Mouse (Mus musculus) mouse trophoblast stem cell (cell line): ENCODE measurements around the gene Lztr1.

Experiments used
- in situ Hi-C, 2 experiments: fragments of 300-500 bp; cut with MseI, MboI; formaldehyde crosslinking; loops; 2 replicates in 1 of 2; 3 replicates in 1 of 2; pipeline ENCODE4 v1.15.1; 2025

Gene Lztr1

DNA sequence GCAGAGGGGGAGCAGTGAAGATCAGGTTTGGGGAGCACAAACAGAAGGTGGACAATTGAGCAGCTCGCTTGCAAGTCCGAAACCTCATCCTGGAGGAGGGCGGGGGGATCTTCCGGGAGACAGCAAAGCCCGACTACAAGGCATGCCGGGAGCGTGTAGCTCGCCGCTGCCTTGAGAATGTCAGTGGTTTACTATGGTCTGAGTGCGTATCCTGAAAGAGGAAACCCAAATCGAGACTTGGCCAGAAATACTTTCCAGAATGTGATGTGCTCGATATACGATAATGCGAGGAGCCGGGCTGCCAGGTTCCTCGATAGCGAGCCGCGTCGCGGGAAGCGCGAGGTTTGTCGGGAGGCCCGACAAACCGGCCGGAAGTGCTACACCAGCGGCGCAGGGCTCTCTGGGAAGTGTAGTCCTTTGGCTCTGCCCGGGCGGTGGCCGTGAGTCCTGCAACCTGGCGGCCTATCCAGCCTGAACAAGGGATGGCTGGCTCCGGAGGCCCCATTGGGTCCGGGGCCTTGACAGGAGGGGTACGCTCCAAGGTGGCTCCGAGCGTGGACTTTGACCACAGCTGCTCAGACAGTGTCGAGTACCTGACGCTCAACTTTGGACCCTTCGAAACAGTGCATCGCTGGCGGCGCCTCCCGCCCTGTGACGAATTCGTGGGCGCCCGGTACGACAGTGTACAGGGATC lies at the start of gene Lztr1:
Lztr1 (plus strand) TSS at position 143 of the 694 bp plus-strand sequence.
- in situ Hi-C loops, result no loop called here

DNA sequence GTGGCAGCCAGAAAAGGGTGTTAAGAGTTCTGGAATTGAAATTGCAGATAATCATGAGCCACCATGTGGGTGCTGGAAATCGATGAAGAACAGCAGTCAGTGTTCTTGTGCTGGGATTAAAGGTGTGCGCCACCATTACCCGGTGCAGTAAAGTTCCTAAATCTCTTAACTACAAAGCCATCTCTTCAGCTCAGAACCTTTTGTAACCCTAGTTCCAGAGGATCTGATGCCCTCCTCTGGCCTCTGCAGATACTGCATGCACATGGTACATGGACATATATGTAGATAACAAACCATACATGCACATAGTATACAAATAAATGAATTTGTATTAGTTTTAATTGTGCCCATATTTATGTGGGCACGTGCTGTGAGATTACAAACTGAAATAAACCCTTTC lies 48.2 kb upstream of the Lztr1 start:
- in situ Hi-C loops, result no loop called here

DNA sequence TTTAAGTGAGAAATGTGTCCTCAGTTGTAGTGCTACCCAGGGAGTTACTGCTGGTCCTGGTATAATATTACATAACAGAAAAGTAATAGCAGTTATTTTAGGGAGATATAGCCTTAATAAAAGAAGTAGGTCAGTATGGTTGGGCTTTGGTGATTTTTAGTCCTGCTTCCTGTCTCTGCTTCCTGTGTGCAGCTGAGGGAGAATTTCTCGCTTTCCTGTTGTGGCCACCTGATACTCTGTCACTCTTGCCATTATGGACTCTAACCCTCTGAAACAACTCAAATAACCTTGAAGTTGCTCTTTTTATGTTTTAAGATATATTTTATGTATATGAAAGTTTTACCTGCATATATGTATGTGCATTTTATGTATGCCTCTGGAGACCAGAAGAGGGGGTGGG lies 46.9 kb upstream of the Lztr1 start:
- in situ Hi-C loops, result no loop called here

DNA sequence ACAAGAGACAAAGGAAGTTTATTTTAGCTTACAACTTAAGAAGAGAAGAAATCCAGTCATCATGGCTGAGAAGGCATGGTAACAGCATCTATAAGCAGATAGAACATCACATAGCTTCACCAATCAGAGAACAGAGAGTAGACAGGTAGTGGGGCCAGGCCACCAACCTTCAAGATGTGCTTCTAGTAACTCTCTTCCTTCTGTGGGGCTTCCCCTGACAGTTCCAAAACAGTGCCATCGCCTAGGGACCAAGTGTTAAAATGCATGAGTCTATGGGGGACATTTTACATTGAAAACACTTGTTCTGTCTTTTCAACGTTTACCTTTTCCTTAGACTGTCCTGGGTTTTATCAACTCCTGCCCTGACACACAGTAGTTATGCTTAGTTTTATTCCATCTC lies 45.3 kb upstream of the Lztr1 start:
- in situ Hi-C loops, result no loop called here

DNA sequence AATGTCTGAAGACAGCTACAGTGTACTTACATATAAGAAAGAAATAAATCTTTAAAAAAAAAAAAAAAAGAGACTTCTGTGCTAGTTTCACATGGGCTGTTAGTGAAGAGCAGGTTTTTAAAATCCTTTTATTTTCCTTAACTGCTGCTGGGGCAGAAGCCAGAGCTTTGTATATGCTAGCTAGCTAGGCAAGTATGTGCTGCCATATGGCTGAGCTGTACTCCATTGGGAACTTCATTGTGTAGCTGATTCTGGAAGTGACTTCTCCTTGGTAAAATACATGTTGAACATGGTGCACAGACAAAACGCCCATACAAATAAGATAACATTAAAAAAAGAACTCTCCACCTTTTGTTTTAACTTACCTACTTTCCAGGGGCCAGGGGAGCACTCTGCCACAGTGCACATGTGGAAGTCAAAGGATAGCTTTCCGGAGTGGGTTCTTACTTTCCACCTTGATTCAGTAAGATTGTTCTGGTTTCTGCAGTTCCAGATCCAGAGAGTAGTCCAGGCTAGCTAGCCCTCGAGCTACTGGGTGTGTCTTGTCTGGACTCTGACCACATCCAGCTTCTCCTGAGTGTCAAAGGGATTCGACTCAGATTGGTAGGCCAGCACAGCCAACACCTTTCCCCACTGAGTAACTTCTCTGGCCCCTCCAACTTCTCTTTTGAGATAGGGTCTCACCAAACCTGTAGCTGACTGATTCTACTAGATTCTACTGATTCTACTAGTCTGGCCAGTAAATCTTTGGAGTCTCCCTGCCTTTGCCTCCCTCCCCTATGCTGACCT lies 41.4 kb upstream of the Lztr1 start:
- in situ Hi-C loops, result no loop called here

DNA sequence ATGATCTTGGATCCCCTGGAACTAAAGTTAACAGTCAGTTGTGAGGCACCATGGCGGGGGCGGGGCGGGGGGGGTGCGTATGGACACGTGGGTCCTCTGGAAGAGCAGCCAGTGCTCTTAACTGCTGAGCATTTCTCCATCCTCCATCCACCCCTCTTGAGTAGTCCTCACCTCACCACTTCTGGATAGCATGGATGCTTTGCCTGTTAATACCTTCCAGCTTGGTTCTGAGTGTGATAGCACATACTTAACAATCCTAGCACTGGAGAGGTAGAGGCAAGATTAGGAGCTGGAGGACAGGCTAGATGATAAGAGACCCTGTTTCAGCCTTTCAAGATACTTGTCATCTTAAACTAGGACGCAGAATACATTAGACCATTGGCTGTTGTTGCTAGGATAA lies 36.0 kb upstream of the Lztr1 start:
- in situ Hi-C loops, result no loop called here

DNA sequence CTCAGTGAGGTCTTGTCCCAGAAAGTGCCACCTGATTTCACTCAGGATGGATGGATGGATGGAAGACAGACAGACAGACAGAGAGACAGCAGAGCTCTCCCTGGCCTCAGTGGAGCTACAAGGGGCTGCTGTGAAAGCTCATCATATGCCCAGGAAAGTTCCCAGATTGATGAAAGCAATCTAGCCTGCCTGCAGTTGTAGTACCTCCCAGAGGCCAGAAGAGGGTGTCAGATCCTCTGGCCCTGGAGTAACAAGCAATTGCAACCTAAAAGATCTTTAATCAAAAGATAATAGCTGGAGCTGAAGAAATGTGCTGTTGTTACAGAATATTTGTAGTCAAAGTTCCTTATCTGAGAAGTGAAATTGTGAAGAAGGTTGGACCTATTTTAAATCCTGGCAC lies 34.4 kb upstream of the Lztr1 start:
- in situ Hi-C loops, result no loop called here

DNA sequence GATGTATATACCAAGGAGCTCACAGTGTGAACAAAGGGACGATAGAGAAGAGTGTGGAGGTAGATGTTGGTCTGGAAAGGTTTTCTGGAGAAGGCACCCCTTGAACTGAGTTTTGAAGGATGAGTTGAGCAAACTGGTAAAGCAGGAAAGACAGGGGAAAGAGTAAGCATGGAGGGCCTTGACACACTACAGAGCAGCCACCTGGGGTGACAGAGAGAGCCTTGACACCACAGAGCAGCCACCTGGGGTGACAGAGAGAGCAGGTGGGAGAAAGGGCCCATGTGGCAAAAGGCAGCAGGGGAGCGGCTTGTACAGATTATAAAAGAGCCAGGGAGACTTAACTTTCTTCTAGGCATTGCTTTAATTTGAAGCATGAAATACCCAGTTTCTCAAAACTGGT lies 33.7 kb upstream of the Lztr1 start:
- in situ Hi-C loops, result no loop called here

DNA sequence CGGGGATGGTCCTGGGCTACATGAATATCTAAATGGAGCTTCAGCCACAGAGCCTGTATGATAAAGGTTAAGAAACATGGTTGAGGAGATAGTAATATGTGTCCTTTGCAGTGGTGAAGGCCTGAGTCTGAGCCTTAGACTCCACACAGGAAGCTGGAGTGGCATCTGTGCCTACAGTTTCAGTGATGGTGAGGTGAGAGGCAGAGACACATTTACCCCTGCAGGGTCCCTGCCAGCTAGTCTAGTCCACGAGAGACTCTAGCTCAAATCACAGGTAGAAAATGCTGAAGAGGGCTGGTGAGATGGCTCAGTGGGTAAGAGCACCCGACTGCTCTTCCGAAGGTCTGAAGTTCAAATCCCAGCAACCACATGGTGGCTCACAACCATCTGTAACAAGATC lies 33.2 kb upstream of the Lztr1 start:
- in situ Hi-C loops, result no loop called here

DNA sequence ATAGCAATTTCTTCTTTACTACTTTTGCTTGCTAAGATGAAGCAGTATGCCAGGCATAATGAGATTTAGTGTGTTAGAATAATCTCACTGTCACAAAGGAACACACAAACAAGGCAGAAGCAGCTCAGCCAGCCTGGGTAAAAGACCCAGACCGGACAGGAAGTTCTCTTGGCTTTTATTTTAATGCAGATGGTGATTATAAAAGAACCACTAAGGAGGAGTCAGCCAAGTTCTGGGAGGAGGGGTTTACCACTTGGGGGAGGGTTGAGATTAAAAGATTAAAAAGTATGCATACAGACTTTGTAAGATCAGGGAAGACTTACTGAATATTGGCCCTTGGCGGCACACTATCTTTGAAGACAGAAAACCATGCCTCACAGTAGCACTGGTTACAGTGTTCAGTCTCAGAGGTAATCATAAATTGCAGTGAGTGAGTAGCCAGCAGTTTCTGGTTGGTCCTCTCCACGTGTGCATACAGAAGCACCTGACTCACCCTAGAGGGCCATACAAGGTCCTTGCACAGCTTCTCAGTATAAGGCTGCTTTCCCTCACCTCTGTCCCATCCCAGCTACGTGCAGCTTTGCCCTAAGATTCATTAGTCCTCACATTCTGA lies 30.1 kb upstream of the Lztr1 start:
- in situ Hi-C loops, result no loop called here

DNA sequence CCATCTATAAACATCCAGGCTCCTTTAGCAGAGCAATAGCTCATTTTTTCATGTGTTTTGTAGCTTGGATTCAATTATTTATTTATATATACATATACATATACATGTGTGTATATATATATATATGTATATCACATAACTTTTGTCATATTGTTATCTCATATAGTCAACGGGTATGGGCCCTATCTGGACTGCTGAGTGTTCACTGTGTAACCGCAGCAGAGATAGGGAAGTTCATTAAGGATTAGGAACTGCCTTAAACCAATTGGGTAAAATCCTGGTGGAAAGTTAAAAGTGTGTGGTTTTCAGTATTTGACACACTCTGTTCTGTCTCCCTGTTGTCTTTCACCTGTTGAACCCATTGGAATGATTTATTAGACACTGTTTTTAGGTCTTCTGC lies 27.0 kb upstream of the Lztr1 start:
- in situ Hi-C loops, result no loop called here

DNA sequence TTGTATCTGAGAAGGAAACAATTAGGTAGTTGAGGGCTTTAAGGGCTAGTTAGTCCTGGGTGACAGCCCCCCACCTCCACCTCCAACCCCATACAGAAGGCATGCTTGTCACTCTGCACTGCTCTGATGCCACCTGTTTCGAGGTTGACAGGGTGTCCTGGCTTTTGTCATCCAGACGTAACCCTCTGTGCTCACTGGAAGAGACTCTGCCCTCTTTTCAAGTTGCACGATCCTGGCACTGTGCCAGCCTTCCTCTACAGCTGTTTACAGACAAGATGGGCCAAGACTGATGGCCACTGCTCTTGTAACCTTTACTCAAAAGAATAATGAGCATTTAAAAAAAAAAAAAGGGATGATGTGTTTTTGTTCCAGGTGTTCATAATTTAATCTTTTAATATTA lies 22.0 kb upstream of the Lztr1 start:
- in situ Hi-C loops, result loop anchor here in 1 of 2 experiments (5.0 kb wide), 1 partner anchor 51 kb away; no protein-coding TSS in a partner anchor

DNA sequence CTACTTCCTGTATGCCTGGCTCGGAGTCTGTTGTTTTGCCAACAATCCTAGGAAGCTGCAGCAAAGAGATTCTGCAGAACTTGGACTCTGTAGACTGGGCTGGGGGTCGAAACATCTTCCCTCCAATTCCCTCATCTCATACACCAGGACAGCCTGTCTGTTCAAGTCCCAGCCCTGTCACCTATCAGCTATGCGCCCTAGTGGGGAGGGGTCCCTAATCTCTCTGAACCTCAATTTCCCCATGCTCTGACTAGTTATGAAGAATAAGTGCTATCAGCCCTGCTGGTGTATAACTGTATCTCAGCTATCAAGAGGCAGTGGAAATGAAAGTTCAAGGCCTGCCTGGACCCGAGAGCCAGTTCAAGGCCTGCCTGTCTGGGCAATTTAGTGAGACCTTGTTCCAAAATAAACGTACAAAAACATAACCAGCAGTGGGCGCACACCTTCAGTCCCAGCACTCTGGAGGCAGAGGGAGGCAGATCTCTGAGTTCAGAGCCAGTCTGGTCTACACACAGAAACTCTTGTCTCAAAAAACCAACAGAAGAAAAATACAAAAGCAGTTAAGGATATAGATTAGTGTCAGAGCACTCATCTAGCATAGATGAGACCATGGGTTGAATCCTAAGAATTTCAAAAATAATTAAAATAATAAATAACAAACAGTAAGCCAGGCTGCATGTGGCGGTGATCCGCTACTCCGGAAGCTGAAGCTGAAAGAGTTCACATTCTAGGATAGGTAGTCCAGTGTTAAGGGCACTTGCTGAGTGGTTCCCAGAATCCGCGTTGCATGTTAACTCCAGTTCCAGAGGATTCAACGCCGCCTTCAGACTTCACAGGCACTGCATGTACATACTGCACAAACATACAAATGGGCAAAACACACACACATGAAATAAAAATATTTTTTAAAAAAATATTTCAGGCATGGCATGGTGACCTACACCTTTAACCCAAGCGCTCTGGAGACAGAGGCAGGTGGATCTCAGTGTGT lies 19.7 kb upstream of the Lztr1 start:
- in situ Hi-C loops, result loop anchor here in 1 of 2 experiments (5.0 kb wide), 1 partner anchor 49 kb away; no protein-coding TSS in a partner anchor

DNA sequence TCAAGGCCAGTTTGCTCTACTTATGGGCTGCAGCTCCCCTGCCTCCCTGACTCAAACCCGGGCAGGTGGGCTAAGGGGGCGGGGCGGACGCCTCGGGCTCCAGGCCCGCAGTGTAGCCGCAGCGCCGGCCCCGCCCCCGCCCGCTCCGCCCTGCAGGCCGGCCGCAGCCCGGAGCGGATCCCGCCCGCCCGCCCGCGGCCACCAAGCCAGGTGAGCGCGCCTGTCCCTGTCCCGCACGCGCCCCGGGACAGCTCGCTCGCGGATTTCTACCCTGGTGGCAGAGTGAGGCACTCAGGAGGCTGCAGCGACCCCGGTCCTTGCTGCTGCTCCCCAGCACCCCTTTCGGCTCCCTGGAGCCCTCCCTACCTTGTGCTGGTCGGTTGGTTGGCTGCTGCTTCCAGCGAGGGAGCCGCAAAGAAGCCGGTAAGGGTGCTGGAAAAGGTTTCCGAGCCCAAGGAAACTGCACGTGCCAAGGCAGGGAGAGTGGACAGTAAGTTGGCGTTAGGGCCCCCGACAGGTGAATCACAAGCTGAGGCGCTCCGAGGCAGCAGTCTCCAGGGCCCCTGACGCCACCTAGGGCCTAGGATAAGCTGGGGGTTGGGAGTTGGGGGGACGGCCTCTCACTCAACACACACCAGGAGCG lies 18.9 kb upstream of the Lztr1 start, which contains the start of gene Aifm3:
Aifm3 (plus strand) TSS at position 143 of the 643 bp plus-strand sequence.
- in situ Hi-C loops, result loop anchor here in 1 of 2 experiments (5.0 kb wide), 1 partner anchor 48 kb away; no protein-coding TSS in a partner anchor

DNA sequence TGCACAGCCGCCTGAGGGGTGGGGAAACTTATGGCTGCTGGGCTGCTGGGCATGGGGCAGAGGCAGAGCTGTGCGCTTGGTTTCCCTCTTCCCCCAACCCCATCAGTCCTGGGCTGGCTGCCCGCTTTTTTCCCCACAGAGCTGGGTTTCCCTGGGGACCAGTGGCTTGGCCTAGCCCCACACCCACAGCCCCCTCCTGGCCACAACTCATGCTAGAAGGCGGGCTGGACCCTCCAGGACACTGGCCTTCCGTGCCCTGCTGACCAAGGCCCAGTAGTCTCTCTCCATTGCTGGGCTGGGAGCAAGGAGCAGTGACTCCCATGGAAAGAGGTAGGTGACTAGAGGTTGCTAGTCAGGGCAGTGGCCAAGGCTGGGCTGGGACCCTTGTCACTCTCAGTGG lies 17.3 kb upstream of the Lztr1 start:
- in situ Hi-C loops, result no loop called here

DNA sequence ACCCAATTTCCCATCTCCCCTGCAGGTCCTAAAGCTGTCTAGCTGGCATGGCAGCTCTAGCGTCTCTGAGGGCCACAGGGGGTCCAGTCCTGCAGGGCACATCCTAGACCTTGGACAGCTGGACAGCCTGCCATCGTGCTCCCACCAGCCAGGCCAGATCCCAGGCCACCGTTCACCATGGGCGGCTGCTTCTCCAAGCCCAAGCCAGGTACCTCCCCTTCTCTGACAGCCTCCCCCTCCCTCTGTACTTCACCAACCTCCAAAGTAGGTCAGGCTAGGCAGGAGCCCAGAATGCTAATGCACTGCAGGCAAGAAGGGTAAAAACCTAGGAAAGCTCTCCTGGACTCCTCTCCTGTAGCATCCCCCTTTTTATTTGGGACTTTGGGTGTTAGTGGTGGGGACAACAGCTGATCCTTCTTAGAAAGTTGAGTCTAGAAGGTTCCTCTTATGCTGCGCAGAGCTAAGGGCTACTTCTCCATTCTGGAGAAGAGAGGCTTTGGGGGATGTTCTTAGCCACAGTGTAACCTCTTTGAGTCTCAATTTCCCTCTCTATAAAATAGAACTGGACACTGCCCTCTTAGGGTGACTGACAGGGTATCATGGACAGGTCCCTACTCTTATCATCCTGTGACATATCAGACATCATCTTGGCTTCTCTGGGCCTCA lies 16.5 kb upstream of the Lztr1 start:
- in situ Hi-C loops, result no loop called here

DNA sequence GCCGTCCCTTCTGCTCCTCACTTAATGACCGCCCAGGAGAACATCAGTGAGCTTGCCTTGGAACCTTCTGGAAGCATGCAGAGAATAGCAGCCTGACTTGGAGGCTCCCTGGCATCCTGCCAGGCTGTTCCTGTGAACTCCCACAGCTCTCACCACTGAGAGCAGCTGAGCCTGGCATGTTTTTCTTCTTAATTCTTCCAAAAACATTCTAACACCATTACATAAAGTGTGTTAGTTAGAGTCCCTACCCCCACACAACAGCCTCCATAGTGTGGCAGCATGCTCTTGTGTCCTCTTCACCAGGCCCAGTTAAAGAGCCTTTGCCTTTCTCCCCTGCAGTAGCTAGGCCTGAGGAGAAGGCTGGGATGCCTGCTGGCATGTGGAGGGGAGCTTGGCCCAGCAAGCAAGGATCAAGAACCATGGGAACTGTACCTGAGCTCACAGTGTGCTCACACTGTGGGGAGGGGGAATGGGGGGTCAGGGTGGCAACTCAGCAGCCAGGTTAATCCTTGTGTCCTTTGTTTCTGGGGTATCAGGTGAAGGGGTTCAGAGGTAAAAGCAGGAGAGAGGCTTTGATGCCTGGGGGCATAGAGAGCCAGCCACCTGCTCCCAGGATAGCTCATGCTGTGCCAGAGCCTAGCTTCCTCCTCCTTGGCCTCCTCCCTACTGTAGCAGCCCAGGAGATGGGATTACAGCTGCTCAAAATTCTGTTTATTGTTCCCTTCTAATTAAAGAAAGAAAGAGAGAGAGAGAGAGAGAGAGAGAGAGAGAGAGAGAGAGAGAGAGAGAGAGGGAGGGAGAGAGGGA lies 11.8 kb upstream of the Lztr1 start:
- in situ Hi-C loops, result no loop called here

DNA sequence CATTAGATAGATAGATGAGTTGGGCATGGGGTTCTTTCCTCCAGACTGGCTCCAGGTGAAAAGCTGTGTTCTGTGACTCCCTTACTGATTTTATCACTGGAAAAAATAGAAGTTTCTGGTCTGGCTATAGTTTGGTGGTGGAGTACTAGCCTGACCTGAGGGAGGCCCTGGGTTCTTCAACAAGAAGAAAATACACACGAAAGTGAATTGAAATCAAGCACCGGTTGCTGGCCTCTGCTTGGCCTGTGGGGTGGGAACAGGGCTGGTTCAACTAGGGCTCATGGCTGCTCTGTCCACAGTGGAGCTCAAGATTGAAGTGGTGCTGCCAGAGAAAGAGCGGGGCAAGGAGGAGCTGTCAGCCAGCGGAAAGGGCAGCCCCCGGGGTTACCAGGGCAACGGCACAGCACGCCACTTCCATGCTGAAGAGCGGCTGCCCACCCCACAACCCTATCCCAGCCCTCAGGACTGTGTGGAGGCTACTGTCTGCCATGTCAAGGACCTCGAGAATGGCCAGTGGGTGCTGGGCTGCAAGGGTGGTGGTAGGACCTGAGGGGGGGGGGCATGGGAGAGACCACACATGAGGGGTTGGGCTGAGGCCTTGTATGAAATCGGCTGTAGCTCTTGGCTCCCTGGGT lies 9.1 kb upstream of the Lztr1 start:
- in situ Hi-C loops, result no loop called here

DNA sequence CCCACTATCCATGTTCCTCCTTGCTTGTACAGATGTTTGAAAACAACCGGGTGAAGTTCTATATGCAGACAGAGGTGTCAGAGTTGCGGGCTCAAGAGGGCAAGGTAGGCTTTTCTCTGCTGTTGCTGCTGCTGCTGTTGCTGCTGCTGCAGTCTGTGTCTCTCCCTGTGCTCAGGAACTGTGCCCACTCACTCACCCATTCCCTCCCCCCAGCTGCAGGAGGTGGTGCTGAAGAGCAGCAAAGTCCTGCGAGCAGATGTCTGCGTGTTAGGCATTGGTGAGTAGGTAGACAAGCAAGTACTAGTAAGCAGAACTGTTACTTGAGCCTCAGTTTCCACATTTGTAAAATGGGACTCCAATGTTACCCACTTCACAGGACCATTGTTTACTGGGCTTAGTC lies 5.8 kb upstream of the Lztr1 start:
- in situ Hi-C loops, result no loop called here
